Mouse (Mus musculus) lung, adult 2 months (tissue): ENCODE data around the gene Rpl9-ps6. TPM values are rescaled to one million over a fixed set of nuclear protein-coding genes. Genes with fewer than 3 reads are reported as not detected.

Experiments
- DNase-seq: peaks from one replicate; pipeline ENCODE4 v3.0.0; 2022
- H3K4me1 ChIP-seq: fragments of 200-500 bp; 2 replicates; pipeline ENCODE4 v1.6.1; 2011; ENCODE audit warnings: low read length; ENCODE audit not compliant: control insufficient read depth, insufficient read depth
- H3K4me3 ChIP-seq: fragments of 200-500 bp; replicated peaks from 2 replicates; pipeline ENCODE3; 2011; ENCODE audit warnings: low read depth, mild to moderate bottlenecking, control low read depth, low read length; ENCODE audit errors: extremely low read depth
- CTCF ChIP-seq: fragments of 200-500 bp; IDR thresholded peaks from 2 replicates; pipeline ENCODE4 v1.5.1; 2011; ENCODE audit warnings: mild to moderate bottlenecking, low read length, control low read depth; ENCODE audit not compliant: insufficient read depth
- POLR2A ChIP-seq: fragments of 200-500 bp; IDR thresholded peaks from 2 replicates; pipeline ENCODE4 v1.6.1; 2011; ENCODE audit warnings: low read depth, mild to moderate bottlenecking, control low read depth, low read length, borderline replicate concordance; ENCODE audit errors: extremely low read depth
- WGBS: fragments of 180-500 bp; shearing (Covaris S2); methylation state at CpG from one replicate; pipeline ENCODE4 v1.1.7; 2018; 5-methylcytosine and 5-hydroxymethylcytosine counted together
- polyA plus RNA-seq: library from polyadenylated mRNA; depleted of rRNA; stranded (reverse); fragments of >200 nt; gene quantifications from 2 replicates; pipeline ENCODE4 v1.2.3, GENCODE M21; 2012

Rpl9-ps6 gene
- polyA plus RNA-seq, 1 experiment: 7.2 TPM

- WGBS: under 1% methylated on average over 64 of the region's 64 CpGs
- peak; percentile 81 for DNase-seq
- peak; percentile 51; the same call in 1 of the 2 replicates for TF ChIP-seq POLR2A
- TF ChIP-seq CTCF: no peak
These were observed 19.3 kb upstream of the Rpl9-ps6 start, which contains the start of gene Minpp1 for GRCm38 (mm10) chr19:32485681-32486105. Gene Minpp1 (plus strand): TSS chr19:32485769.

GRCm38 (mm10) chr19:32484941-32485660, 18.7 kb upstream of the Rpl9-ps6 start:
- DNase-seq: no peak
- Histone ChIP-seq H3K4me1 (peaks cover 3% of the 10 kb centered on the region), H3K4me3 (peak overlapping the region; percentile 96)
- TF ChIP-seq POLR2A: no peak
- TF ChIP-seq CTCF: no peak
- 17% methylated on average over 13 of the region's 13 CpGs for WGBS

More at GRCm38 (mm10) chr19:32485681-32486105, 19.3 kb upstream of the Rpl9-ps6 start, which contains the start of gene Minpp1:
- H3K4me3 ChIP-seq: peak within 1 kb of the TSS; percentile 96
- H3K4me1 ChIP-seq: peaks cover 3% of the 10 kb centered on the region

- H3K4me1 ChIP-seq: no peaks in the 10 kb centered on the region; the same call in 1 of the 2 replicates
- no peak for TF ChIP-seq CTCF
- no peak for TF ChIP-seq POLR2A
- WGBS: 39% methylated on average over 4 of the region's 4 CpGs
- H3K4me3 ChIP-seq: no peak overlapping the region
- DNase-seq: no peak
These were observed 15.1 kb upstream of the Rpl9-ps6 start for GRCm38 (mm10) chr19:32481511-32481910.

GRCm38 (mm10) chr19:32480791-32481442, 14.5 kb upstream of the Rpl9-ps6 start:
- WGBS: 84% methylated on average over 8 of the region's 8 CpGs
- Histone ChIP-seq H3K4me1 (no peaks in the 10 kb centered on the region), H3K4me3 (no peak overlapping the region)
- no peak for DNase-seq
- TF ChIP-seq CTCF (no peak), POLR2A (no peak)

GRCm38 (mm10) chr19:32480255-32480654, 13.9 kb upstream of the Rpl9-ps6 start:
- WGBS: 84% methylated on average over 5 of the region's 5 CpGs
- Histone ChIP-seq H3K4me1 (no peaks in the 10 kb centered on the region), H3K4me3 (no peak overlapping the region)
- no peak for TF ChIP-seq CTCF
- no peak for TF ChIP-seq POLR2A
- DNase-seq: no peak

- Histone ChIP-seq H3K4me1 (no peaks in the 10 kb centered on the region), H3K4me3 (no peak overlapping the region)
- no peak for DNase-seq
- 79% methylated on average over 4 of the region's 4 CpGs for WGBS
- TF ChIP-seq CTCF (no peak), POLR2A (no peak)
These were observed 10.3 kb upstream of the Rpl9-ps6 start for GRCm38 (mm10) chr19:32476712-32477052.

GRCm38 (mm10) chr19:32476016-32476711, 9.8 kb upstream of the Rpl9-ps6 start:
- H3K4me1 ChIP-seq: no peaks in the 10 kb centered on the region
- no peak overlapping the region for H3K4me3 ChIP-seq
- TF ChIP-seq POLR2A (no peak), CTCF (no peak)
- 64% methylated on average over 12 of the region's 12 CpGs for WGBS
- DNase-seq: no peak

- 81% methylated on average over 13 of the region's 13 CpGs for WGBS
- H3K4me1 ChIP-seq: no peaks in the 10 kb centered on the region; the same call in 1 of the 2 replicates
- H3K4me3 ChIP-seq: no peak overlapping the region
- no peak for TF ChIP-seq POLR2A
- TF ChIP-seq CTCF: no peak
- no peak for DNase-seq
These were observed 4.3 kb upstream of the Rpl9-ps6 start for GRCm38 (mm10) chr19:32470570-32471263.

GRCm38 (mm10) chr19:32470059-32470497, 3.7 kb upstream of the Rpl9-ps6 start:
- WGBS: 14% methylated on average over 6 of the region's 6 CpGs
- peak; percentile 18 for DNase-seq
- TF ChIP-seq CTCF (no peak), POLR2A (no peak)

More at GRCm38 (mm10) chr19:32470059-32470497, 3.7 kb upstream of the Rpl9-ps6 start:
- H3K4me1 ChIP-seq: no peaks in the 10 kb centered on the region; the same call in 1 of the 2 replicates
- no peak overlapping the region for H3K4me3 ChIP-seq
